Mouse (Mus musculus) embryonic facial prominence, embryonic 13.5 days (tissue): ENCODE measurements around the gene Hist2h2ab. TPM values are rescaled to one million over a fixed set of nuclear protein-coding genes. Genes with fewer than 3 reads are reported as not detected.
A peak's percentile ranks its signal among the peaks of the same experiment; 100 is the strongest.
"Not testable (repeated sequence)": the region's sequence is repeated elsewhere in the genome, so short reads cannot be mapped to it uniquely, and the experiment has no call there.

ENCODE experiments used
- ATAC-seq: fragments of 200-750 bp; cut with Nextera tagmentation; 2 replicates; pipeline ENCODE4 v1.8.0; 2017; ENCODE audit warnings: low read depth; ENCODE audit not compliant: insufficient number of reproducible peaks, insufficient read depth, low FRiP score, low TSS enrichment
- H3K27ac ChIP-seq: fragments of 300-500 bp; sonication (generic); 2 replicates; pipeline ENCODE4 v1.5.1; 2015; ENCODE audit warnings: moderate library complexity, mild to moderate bottlenecking, inconsistent platforms
- H3K27me3 ChIP-seq: fragments of 300-500 bp; sonication (generic); 2 replicates; pipeline ENCODE4 v1.6.1; 2015; ENCODE audit warnings: mild to moderate bottlenecking, inconsistent platforms
- H3K36me3 ChIP-seq: fragments of 300-500 bp; sonication (generic); 2 replicates; pipeline ENCODE4 v1.6.1; 2015; ENCODE audit warnings: mild to moderate bottlenecking, inconsistent platforms
- H3K4me1 ChIP-seq: fragments of 300-500 bp; sonication (generic); 2 replicates; pipeline ENCODE4 v1.6.1; 2015; ENCODE audit warnings: inconsistent platforms
- H3K4me2 ChIP-seq: fragments of 300-500 bp; sonication (generic); 2 replicates; pipeline ENCODE4 v1.6.1; 2015; ENCODE audit warnings: moderate library complexity, mild to moderate bottlenecking, inconsistent platforms
- H3K4me3 ChIP-seq: fragments of 300-500 bp; sonication (generic); 2 replicates; pipeline ENCODE4 v1.5.1; 2015; ENCODE audit warnings: mild to moderate bottlenecking, inconsistent platforms
- H3K9ac ChIP-seq: fragments of 300-500 bp; sonication (generic); 2 replicates; pipeline ENCODE4 v1.6.1; 2015; ENCODE audit warnings: mild to moderate bottlenecking, inconsistent platforms
- H3K9me3 ChIP-seq: fragments of 300-500 bp; sonication (generic); 2 replicates; pipeline ENCODE4 v1.6.1; 2016; ENCODE audit warnings: inconsistent platforms
- WGBS: fragments of 180-500 bp; shearing (Covaris S2); methylation state at CpG from one replicate; pipeline ENCODE4 v1.1.7; 2015; ENCODE audit warnings: mixed read lengths; 5-methylcytosine and 5-hydroxymethylcytosine counted together
- polyA plus RNA-seq: library from polyadenylated mRNA; unstranded; fragments of >200 nt; fragmentation: Nextera tagmentation; extraction: Ambion mirVana; gene quantifications from 2 replicates; pipeline ENCODE4 v1.2.1, GENCODE M21; 2015

Gene Hist2h2ab
- polyA plus RNA-seq, 1 experiment from 2014 or later: 1.7 TPM

- Histone ChIP-seq H3K9me3 (no peaks in the 10 kb centered on the region), H3K27me3 (no peaks in the 10 kb centered on the region), H3K4me1 (peaks cover 45% of the 10 kb centered on the region), H3K9ac (peak overlapping the region; percentile 65), H3K4me2 (peak overlapping the region; percentile 54), H3K4me3 (peak overlapping the region; percentile 32), H3K36me3 (no peaks in the 10 kb centered on the region), H3K27ac (peak overlapping the region; percentile 92)
- WGBS: 77% methylated on average over 9 of the region's 9 CpGs
- ATAC-seq: no peak
Observed at GRCm38 (mm10) chr3:96240799-96241197, 21.1 kb downstream of the Hist2h2ab start.

GRCm38 (mm10) chr3:96243921-96244572 is 24.4 kb downstream of the Hist2h2ab start:
- peak overlapping the region; percentile 76 for H3K9ac ChIP-seq
- peak overlapping the region; percentile 62 for H3K4me2 ChIP-seq
- WGBS: 78% methylated on average over 7 of the region's 7 CpGs
- peaks cover 38% of the 10 kb centered on the region for H3K4me1 ChIP-seq
- peak overlapping the region; percentile 51 for H3K4me3 ChIP-seq
- ATAC-seq: no peak
- peak overlapping the region; percentile 98 for H3K27ac ChIP-seq
- no peaks in the 10 kb centered on the region for H3K36me3 ChIP-seq
- H3K27me3 ChIP-seq: no peaks in the 10 kb centered on the region
- no peaks in the 10 kb centered on the region for H3K9me3 ChIP-seq

GRCm38 (mm10) chr3:96245003-96245886 is 25.6 kb downstream of the Hist2h2ab start, which contains the start of gene Hist2h2aa1:
Gene Hist2h2aa1, plus strand, starts transcription at chr3:96245497.
- Histone ChIP-seq H3K27ac (peak within 1 kb of the TSS; percentile 98), H3K4me2 (peak within 1 kb of the TSS; percentile 62), H3K4me1 (peaks cover 41% of the 10 kb centered on the region), H3K9ac (peak within 1 kb of the TSS; percentile 76), H3K4me3 (peak within 1 kb of the TSS; percentile 51)
- not testable (repeated sequence) for H3K27me3 ChIP-seq, H3K36me3 ChIP-seq, H3K9me3 ChIP-seq
- WGBS: under 1% methylated on average over 40 of the region's 88 CpGs
- peak; percentile 89 for ATAC-seq

GRCm38 (mm10) chr3:96246018-96246417 is 26.4 kb downstream of the Hist2h2ab start:
- not testable (repeated sequence) for H3K9ac ChIP-seq, H3K9me3 ChIP-seq, H3K36me3 ChIP-seq, ATAC-seq, H3K27me3 ChIP-seq
- Histone ChIP-seq H3K4me3 (peak overlapping the region; percentile 39), H3K4me1 (peaks cover 44% of the 10 kb centered on the region), H3K4me2 (peak overlapping the region; percentile 41; the same call in 1 of the 2 replicates), H3K27ac (peak overlapping the region; percentile 81; the same call in 1 of the 2 replicates)
- 0% methylated on average over 10 of the region's 21 CpGs for WGBS

GRCm38 (mm10) chr3:96246427-96246856 is 26.8 kb downstream of the Hist2h2ab start, which contains the start of gene Hist2h3c1:
Gene Hist2h3c1, plus strand, starts transcription at chr3:96246685.
- peak within 1 kb of the TSS; percentile 69 for H3K9ac ChIP-seq
- not testable (repeated sequence) for H3K27me3 ChIP-seq, H3K9me3 ChIP-seq, H3K36me3 ChIP-seq
- 0% methylated on average over 13 of the region's 47 CpGs for WGBS
- H3K4me2 ChIP-seq: peak within 1 kb of the TSS; percentile 60
- peaks cover 44% of the 10 kb centered on the region for H3K4me1 ChIP-seq
- H3K27ac ChIP-seq: peak within 1 kb of the TSS; percentile 81
- H3K4me3 ChIP-seq: peak within 1 kb of the TSS; percentile 43
- peak; percentile 94 for ATAC-seq

- Histone ChIP-seq H3K4me3 (peak overlapping the region; percentile 43), H3K27ac (peak overlapping the region; percentile 78), H3K27me3 (no peaks in the 10 kb centered on the region), H3K36me3 (no peaks in the 10 kb centered on the region), H3K9ac (peak overlapping the region; percentile 69), H3K9me3 (no peaks in the 10 kb centered on the region), H3K4me2 (peak overlapping the region; percentile 60), H3K4me1 (peaks cover 41% of the 10 kb centered on the region)
- no peak for ATAC-seq
- 1% methylated on average over 11 of the region's 11 CpGs for WGBS
Observed at GRCm38 (mm10) chr3:96247356-96248140, 27.9 kb downstream of the Hist2h2ab start.

GRCm38 (mm10) chr3:96248141-96249033 is 28.7 kb downstream of the Hist2h2ab start:
- H3K4me3 ChIP-seq: peak overlapping the region; percentile 43
- H3K27me3 ChIP-seq: no peaks in the 10 kb centered on the region
- H3K36me3 ChIP-seq: no peaks in the 10 kb centered on the region
- peak overlapping the region; percentile 78 for H3K27ac ChIP-seq
- 51% methylated on average over 6 of the region's 6 CpGs for WGBS
- no peaks in the 10 kb centered on the region for H3K9me3 ChIP-seq
- 0 out of 2 replicates have a peak overlapping the region, but pooled peaks have one; percentile 44 for H3K9ac ChIP-seq
- peaks cover 38% of the 10 kb centered on the region for H3K4me1 ChIP-seq
- ATAC-seq: no peak
- peak overlapping the region; percentile 60 for H3K4me2 ChIP-seq

GRCm38 (mm10) chr3:96249034-96249345 is 29.3 kb downstream of the Hist2h2ab start:
- Histone ChIP-seq H3K27ac (peak overlapping the region; percentile 28; the same call in 1 of the 2 replicates), H3K4me1 (peaks cover 32% of the 10 kb centered on the region)

GRCm38 (mm10) chr3:96250890-96251289 is 31.2 kb downstream of the Hist2h2ab start:
- Histone ChIP-seq H3K9me3 (no peaks in the 10 kb centered on the region), H3K4me3 (no peak overlapping the region), H3K27ac (no peak overlapping the region), H3K27me3 (no peaks in the 10 kb centered on the region), H3K4me2 (no peak overlapping the region), H3K4me1 (peaks cover 25% of the 10 kb centered on the region), H3K36me3 (no peaks in the 10 kb centered on the region), H3K9ac (no peak overlapping the region)
- ATAC-seq: no peak
- 47% methylated on average over 3 of the region's 3 CpGs for WGBS

More at GRCm38 (mm10) chr3:96249034-96249345, 29.3 kb downstream of the Hist2h2ab start:
- Histone ChIP-seq H3K36me3 (no peaks in the 10 kb centered on the region), H3K9me3 (no peaks in the 10 kb centered on the region), H3K4me2 (peak overlapping the region; percentile 60), H3K27me3 (no peaks in the 10 kb centered on the region), H3K4me3 (peak overlapping the region; percentile 43; the same call in 1 of the 2 replicates), H3K9ac (no peak overlapping the region)
- no peak for ATAC-seq
- 60% methylated on average over 4 of the region's 4 CpGs for WGBS

GRCm38 (mm10) chr3:96251787-96252186 is 32.1 kb downstream of the Hist2h2ab start:
- no peak for ATAC-seq
- Histone ChIP-seq H3K9ac (no peak overlapping the region), H3K9me3 (no peaks in the 10 kb centered on the region), H3K4me3 (no peak overlapping the region), H3K4me1 (peaks cover 25% of the 10 kb centered on the region), H3K27ac (no peak overlapping the region), H3K27me3 (no peaks in the 10 kb centered on the region), H3K36me3 (no peaks in the 10 kb centered on the region), H3K4me2 (no peak overlapping the region)
- 84% methylated on average over 3 of the region's 3 CpGs for WGBS
